Mouse (Mus musculus) mouse embryonic stem cell (cell line): Measurements from ENCODE around the gene Procr.

Experiments used
- in situ Hi-C, 2 experiments: fragments of 300-500 bp; cut with MboI; formaldehyde crosslinking; loops; 1 replicate in 1 of 2; 3 replicates in 1 of 2; pipeline ENCODE4 v1.14.3; 2019 to 2020; ENCODE audit warnings: low sequenced_read_pairs in 2 of 2, low pct_unique_long_range_greater_than_20kb in 1 of 2, mixed read lengths in 1 of 2; ENCODE audit not compliant: unreplicated experiment in 1 of 2

The Procr gene

DNA sequence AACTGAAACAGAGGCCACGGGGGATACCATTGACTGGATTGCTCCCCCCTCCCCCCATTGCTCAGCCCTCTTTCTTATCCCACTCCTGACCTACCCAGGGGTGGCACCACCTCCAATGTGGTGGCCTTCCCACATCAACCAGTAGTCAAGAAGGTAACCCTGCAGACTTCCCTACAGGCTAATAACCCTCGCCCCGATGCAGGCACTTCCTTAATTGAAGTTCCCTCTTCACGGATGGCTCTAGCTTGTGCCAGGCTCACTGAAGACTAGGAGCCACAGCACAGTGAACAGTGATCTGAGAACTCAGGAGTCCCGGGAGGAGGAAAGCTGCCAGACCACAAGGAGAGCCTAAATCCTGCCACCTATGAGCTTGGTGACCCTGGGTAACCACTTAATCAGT is 36.0 kb downstream of the Procr start:
- in situ Hi-C loops: no loop called here

DNA sequence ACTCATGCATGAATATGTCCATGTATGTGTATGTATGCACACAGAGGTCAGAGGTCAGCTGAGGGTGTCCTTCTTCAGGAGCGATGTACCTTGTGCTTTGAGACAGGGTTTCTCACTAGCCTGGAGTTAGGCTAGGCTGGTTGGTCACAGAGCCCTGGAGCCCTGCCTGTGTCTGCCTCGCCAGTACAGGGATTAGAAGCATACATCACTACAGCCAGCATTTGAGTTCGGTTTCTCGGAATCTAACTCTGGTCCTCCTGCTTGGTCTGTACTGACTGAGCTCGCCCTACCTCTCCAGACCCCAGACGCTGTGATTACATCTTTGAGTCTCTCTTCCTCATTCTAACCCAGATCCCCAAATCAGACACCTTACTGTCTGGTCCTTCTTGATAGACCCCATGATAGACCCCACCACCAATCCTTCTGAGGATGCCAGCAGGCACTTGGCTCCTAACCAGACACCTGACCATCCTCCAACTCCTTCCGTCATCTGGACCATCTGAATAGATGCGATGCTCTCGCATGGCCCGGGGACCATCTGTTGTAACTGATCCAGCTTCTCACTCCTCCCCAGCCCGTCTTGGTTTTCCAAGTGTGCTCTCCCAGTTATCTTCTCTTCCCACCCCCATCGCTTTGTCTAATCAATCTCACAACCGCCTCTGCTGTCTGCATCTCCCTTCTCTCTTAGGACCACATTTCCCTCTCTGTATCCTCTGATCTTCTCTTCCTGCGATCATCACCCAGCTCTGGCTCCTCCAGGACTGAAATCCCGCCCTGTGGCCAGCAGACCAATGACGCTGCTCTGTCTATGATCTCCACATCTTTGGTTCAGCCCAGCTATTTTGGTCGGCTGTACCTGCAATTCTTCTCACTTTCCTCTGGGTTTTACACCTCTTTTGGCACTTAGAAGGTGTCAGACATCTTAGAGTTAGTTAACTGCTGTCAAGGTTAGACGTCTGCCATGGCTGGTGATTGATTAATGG is 37.3 kb downstream of the Procr start:
- in situ Hi-C loops: no loop called here

GRCm38 (mm10) chr2:155792899-155793298 is 42.0 kb downstream of the Procr start:
- in situ Hi-C loops: no loop called here

GRCm38 (mm10) chr2:155794674-155795445 is 43.9 kb downstream of the Procr start:
- in situ Hi-C loops: no loop called here

GRCm38 (mm10) chr2:155798613-155799012 is 47.7 kb downstream of the Procr start:
- in situ Hi-C loops: no loop called here

DNA sequence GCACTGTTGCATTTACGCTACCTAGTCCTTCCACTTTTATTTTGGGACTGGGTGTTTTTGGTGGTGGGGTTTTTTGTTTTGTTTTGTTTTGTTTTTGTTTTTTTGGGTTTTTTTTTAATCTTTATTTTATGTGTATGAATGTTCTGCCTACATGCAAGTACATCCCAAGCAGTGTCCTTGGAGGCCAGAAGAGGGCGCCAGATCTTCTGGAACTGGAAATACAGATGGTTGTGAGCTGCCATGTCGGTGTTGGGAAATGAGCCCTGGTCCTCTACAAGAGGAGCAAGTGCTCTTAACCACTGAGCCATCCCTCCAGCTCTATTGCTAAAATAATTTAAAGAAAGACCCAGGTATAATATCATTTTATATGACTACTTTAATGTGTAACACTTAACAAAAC is 51.8 kb downstream of the Procr start:
- in situ Hi-C loops: no loop called here

GRCm38 (mm10) chr2:155804053-155804452 is 53.1 kb downstream of the Procr start:
- in situ Hi-C loops: no loop called here
